Mouse (Mus musculus) lung, embryonic 15.5 days (tissue): Measurements from ENCODE around the gene L2hgdh. TPM values are rescaled to one million over a fixed set of nuclear protein-coding genes. Genes with fewer than 3 reads are reported as not detected.
"Not testable (repeated sequence)": the region's sequence is repeated elsewhere in the genome, so short reads cannot be mapped to it uniquely, and the experiment has no call there.

Source experiments
- ATAC-seq: fragments of 200-750 bp; cut with Nextera tagmentation; 2 replicates; pipeline ENCODE4 v1.8.0; 2017; ENCODE audit warnings: moderate number of reproducible peaks, borderline replicate concordance; ENCODE audit not compliant: low FRiP score, low TSS enrichment; ENCODE audit errors: extremely low read depth
- H3K27ac ChIP-seq: fragments of 300-500 bp; sonication (generic); 2 replicates; pipeline ENCODE4 v1.5.1; 2015; ENCODE audit warnings: moderate library complexity, mild to moderate bottlenecking, inconsistent platforms
- H3K27me3 ChIP-seq: fragments of 300-500 bp; sonication (generic); 2 replicates; pipeline ENCODE4 v1.6.1; 2015; ENCODE audit warnings: inconsistent platforms
- H3K36me3 ChIP-seq: fragments of 300-500 bp; sonication (generic); 2 replicates; pipeline ENCODE4 v1.6.1; 2015; ENCODE audit warnings: inconsistent platforms
- H3K4me1 ChIP-seq: fragments of 300-500 bp; sonication (generic); 2 replicates; pipeline ENCODE4 v1.6.1; 2015; ENCODE audit warnings: inconsistent platforms
- H3K4me2 ChIP-seq: fragments of 300-500 bp; sonication (generic); 2 replicates; pipeline ENCODE4 v1.6.1; 2015; ENCODE audit warnings: inconsistent platforms, mild to moderate bottlenecking, moderate library complexity
- H3K4me3 ChIP-seq: fragments of 300-500 bp; sonication (generic); 2 replicates; pipeline ENCODE4 v1.5.1; 2015; ENCODE audit warnings: mild to moderate bottlenecking, inconsistent platforms
- H3K9ac ChIP-seq: fragments of 300-500 bp; sonication (generic); 2 replicates; pipeline ENCODE4 v1.6.1; 2015; ENCODE audit warnings: inconsistent platforms
- H3K9me3 ChIP-seq: fragments of 300-500 bp; sonication (generic); 2 replicates; pipeline ENCODE4 v1.6.1; 2016; ENCODE audit warnings: inconsistent platforms
- WGBS: fragments of 180-500 bp; shearing (Covaris S2); methylation state at CpG from one replicate; pipeline ENCODE4 v1.1.7; 2015; 5-methylcytosine and 5-hydroxymethylcytosine counted together
- polyA plus RNA-seq: library from polyadenylated mRNA; unstranded; fragments of >200 nt; fragmentation: Nextera tagmentation; extraction: Ambion mirVana; gene quantifications from 2 replicates; pipeline ENCODE4 v1.2.1, GENCODE M21; 2015

The L2hgdh gene
- polyA plus RNA-seq, 1 experiment from 2014 or later = 14.9 TPM

DNA sequence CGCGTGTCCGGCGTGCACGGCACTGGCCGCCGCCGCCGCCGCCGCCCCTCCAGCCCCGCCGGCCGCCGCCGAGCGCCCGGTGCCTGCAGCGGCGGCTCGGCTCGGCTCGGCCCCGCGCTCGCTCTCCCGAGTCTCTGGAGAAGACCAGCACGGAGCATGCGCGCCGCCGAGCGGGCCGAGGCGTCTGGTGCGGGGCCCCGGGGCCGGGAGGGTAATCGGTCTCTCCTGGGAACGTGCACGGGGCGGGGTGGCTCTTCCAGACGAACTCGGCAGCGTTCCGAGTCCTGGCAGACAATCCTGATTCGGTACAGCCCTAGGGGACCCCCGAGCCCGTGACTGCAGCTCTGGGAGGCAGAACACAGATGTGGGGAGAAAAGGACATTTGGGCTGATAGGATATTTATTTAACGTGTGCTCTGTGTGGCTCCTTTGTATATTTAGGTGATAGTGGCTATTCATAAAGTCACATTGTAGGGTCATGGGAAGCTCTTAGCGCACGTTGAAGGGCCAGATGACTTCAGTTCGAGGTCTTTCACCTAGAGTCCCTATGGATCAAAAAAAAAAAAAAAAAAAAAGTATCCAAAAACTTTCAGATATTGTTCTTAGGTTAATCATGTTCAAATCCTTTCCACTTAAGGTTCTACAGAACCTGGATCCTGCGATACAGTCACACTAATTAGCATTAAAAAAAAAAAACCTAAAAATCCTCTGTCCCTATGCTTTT, 42.4 kb downstream of the L2hgdh start:
- H3K9me3 ChIP-seq = no peaks in the 10 kb centered on the region
- peak; percentile 85 for ATAC-seq
- peak overlapping the region; percentile 83 for H3K4me2 ChIP-seq
- H3K4me1 ChIP-seq = peaks cover 25% of the 10 kb centered on the region
- H3K4me3 ChIP-seq = peak overlapping the region; percentile 95
- under 1% methylated on average over 47 of the region's 54 CpGs for WGBS
- no peaks in the 10 kb centered on the region for H3K27me3 ChIP-seq
- peak overlapping the region; percentile 98 for H3K27ac ChIP-seq
- no peaks in the 10 kb centered on the region for H3K36me3 ChIP-seq
- H3K9ac ChIP-seq = peak overlapping the region; percentile 91

DNA sequence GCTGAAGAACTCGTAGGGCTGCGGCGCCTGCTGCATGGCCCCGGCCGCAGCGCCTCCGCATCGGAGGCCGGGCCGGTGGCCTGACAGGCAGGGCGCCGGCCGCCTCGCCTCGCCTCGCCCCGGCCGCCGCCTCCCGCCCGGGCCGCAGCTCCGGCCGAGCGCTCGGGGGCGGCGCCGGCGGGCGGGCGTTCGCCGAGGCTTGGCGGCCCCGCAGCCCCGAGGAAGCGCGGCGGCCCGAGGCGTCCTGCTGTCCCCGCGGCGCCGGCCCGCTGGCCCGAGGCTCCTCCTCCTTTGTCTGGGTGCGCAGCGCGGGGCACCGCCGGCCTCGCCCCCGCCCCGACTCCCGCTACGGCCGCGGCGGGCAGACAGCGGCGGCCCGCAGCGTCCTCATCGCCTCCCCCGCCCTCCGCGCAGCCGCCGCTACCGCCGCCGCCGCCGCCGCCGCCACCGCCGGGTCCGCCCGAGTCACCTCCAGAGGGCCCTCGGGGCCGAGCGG, 43.1 kb downstream of the L2hgdh start, which contains the start of gene Sos2:
Sos2 (minus strand) TSS at position 287 of the 496 bp plus-strand sequence.
- WGBS = under 1% methylated on average over 43 of the region's 85 CpGs
- H3K27ac ChIP-seq = peak within 1 kb of the TSS; percentile 98
- H3K9me3 ChIP-seq = no peaks in the 10 kb centered on the region
- peak within 1 kb of the TSS; percentile 95 for H3K4me3 ChIP-seq
- H3K36me3 ChIP-seq = no peaks in the 10 kb centered on the region
- H3K4me1 ChIP-seq = peaks cover 25% of the 10 kb centered on the region
- peak within 1 kb of the TSS; percentile 83 for H3K4me2 ChIP-seq
- no peaks in the 10 kb centered on the region for H3K27me3 ChIP-seq
- H3K9ac ChIP-seq = peak within 1 kb of the TSS; percentile 91
- peak; percentile 84 for ATAC-seq

DNA sequence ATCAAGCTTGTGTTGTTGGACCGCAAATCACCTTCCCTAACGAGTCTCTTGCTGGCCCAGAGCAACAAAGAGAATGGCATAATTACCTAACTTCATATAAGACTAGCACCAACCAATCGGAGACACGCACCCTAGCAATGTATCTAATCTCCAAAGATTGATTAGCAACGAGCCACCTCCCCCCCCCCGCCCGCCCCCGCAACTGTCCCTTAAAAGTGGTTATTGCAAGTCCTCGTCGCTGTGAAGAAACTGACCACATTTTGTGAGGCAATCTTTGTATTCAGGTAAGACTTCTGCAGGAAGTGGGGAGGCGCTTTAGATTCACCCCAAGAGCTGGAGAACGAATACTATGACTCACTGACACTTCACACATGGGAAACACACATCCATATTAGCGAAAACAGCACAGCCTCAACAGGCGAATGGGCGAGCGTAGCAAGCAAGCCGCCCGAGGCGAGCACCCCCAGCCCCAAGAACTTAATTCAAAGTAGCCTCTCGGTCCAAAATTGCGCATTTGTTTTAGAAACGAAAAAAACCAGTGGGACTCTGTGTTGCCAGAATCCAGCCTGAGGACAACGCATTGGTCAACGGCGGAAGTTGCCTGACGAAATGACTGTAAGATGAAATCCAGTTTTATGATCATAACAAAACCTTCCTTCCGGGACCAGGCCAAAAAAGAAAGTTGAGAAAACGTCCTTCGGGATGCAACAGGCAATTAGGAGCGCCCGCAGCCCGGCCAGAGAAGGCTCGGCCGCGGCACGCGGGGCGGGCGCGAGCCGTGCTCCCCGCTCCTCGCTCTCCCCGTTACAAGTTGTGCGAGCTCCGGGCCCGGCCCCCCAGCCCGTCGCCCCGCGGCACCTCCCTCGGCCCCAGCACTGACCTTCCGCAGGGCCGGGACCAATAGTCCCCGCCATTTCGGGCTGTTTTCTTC, 43.8 kb downstream of the L2hgdh start:
- ATAC-seq = peak; percentile 64; the same call in 1 of the 2 replicates

DNA sequence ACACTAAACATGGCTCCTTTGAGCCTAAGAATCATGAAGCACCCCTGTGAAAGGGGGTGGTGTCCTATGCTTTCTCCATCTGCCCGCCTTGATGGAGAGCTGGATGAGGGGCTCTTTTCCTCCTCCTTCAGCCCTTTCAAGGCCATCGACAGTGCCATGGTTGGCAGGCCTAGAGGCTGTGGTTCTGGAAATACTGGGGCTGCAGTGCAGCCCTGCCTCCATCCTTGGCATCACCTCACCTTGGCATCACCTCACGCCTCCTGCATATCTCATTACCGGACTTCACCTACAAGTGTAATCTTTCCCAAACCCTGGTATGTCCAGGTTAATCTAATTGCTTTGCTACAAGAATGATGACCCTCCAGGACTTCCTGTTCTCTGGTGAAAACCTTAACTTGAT, 48.5 kb downstream of the L2hgdh start:
- Histone ChIP-seq H3K9me3 (no peaks in the 10 kb centered on the region), H3K9ac (no peak overlapping the region), H3K27ac (no peak overlapping the region), H3K4me1 (peaks cover 25% of the 10 kb centered on the region), H3K36me3 (no peaks in the 10 kb centered on the region), H3K27me3 (no peaks in the 10 kb centered on the region), H3K4me2 (no peak overlapping the region), H3K4me3 (no peak overlapping the region)
- no peak for ATAC-seq
- WGBS = 85% methylated on average over 4 of the region's 4 CpGs

More for the DNA sequence above, 43.8 kb downstream of the L2hgdh start:
- H3K27me3 ChIP-seq = no peaks in the 10 kb centered on the region
- peak overlapping the region; percentile 98 for H3K27ac ChIP-seq
- WGBS = 1% methylated on average over 55 of the region's 56 CpGs
- H3K36me3 ChIP-seq = no peaks in the 10 kb centered on the region
- peak overlapping the region; percentile 91 for H3K9ac ChIP-seq
- peak overlapping the region; percentile 83 for H3K4me2 ChIP-seq
- no peaks in the 10 kb centered on the region for H3K9me3 ChIP-seq
- peaks cover 25% of the 10 kb centered on the region for H3K4me1 ChIP-seq
- peak overlapping the region; percentile 95 for H3K4me3 ChIP-seq

DNA sequence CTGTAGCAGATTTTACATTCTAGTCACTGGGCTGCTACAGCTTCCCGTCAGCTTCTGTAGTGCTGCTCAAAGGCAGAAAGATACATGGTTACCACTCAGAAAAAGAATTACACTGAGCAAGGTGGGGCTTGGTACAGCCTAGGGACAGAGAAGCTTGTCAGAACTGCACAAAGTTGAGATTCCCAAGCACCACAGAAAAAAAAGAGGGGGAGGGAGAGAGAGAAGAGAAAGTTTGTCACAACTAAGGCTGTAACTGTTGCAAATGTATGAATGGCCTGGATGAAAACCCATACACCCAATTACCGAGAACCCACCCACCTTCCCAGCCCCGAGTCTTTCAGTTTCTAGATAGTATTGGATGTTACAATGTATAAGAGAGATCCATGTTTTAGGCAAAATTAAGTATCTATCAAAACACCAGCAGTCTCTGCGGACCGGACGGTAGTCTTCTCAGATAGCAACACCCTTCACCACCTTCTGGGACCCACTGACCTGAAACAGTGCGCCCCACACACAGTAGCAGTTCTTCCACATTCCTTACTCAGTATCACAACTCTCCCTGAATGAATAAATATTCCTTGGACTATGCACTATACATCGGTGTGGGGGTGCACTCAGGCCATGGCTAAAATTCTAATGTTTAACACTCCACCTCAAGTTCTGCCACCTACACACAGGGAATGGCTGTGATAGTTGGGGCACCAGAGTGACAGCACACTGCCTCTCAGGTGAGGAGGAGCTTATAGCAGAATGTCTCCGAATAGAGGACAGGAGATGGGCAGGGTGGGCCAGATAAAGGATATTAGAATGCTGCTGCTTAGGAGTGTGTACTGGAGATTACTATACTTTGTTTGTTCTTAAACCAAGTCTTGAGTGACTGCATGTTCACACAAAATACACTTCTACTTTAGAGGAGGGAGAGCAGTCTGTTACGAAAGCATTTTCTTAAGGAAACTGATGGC, 49.8 kb downstream of the L2hgdh start:
- H3K27ac ChIP-seq = no peak overlapping the region
- WGBS = 76% methylated on average over 10 of the region's 10 CpGs
- no peak overlapping the region for H3K4me2 ChIP-seq
- H3K9ac ChIP-seq = no peak overlapping the region
- H3K4me1 ChIP-seq = peaks cover 16% of the 10 kb centered on the region
- no peak for ATAC-seq
- no peaks in the 10 kb centered on the region for H3K9me3 ChIP-seq
- H3K36me3 ChIP-seq = no peaks in the 10 kb centered on the region
- H3K4me3 ChIP-seq = no peak overlapping the region
- H3K27me3 ChIP-seq = no peaks in the 10 kb centered on the region

DNA sequence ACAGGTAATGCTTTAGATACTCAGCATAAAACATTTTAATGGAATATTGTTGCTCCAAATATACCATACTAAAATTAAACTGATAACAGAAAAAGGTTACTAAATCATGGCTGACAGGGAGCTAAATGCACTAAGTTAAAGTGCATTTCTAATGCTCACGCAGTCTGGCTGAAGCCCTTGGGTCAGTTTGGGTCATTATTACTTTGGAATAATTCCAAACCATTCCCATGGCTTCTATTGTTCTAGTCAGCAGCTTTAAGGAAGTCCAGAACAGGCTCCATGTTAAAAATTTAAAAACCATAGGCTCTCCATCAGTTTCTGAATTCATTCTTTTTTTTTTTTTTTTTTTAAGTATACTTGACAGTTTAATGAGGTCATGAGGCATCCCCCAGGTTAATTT, 50.5 kb downstream of the L2hgdh start:
- no peak overlapping the region for H3K9ac ChIP-seq
- no peak overlapping the region for H3K27ac ChIP-seq
- ATAC-seq = no peak
- H3K36me3 ChIP-seq = no peaks in the 10 kb centered on the region
- peaks cover 15% of the 10 kb centered on the region for H3K4me1 ChIP-seq
- H3K4me3 ChIP-seq = no peak overlapping the region
- H3K4me2 ChIP-seq = no peak overlapping the region
- H3K9me3 ChIP-seq = no peaks in the 10 kb centered on the region
- H3K27me3 ChIP-seq = no peaks in the 10 kb centered on the region
- WGBS = 32% methylated on average over 1 of the region's 1 CpGs

DNA sequence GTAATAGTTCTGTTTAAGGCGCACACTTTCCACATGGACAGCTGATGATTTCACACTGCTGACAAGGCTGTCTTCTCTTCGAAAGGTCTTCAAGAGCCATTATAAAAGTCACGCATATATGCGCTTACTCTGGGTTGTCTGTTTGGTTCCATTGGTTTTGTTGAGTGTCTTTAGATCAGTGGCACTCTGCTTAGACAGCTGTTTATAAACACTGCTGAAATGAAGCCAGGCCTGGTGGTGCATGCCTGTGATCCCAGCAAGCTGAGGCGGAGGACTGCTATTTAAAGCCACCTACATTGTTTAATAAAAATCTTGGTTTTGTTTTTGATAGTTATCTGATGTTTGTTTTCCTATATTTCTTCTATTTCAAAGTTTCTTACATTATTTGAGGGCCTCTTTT, 58.0 kb downstream of the L2hgdh start:
- Histone ChIP-seq H3K4me3 (no peak overlapping the region), H3K36me3 (no peaks in the 10 kb centered on the region), H3K27ac (no peak overlapping the region), H3K4me1 (no peaks in the 10 kb centered on the region), H3K4me2 (no peak overlapping the region), H3K27me3 (no peaks in the 10 kb centered on the region), H3K9ac (no peak overlapping the region), H3K9me3 (no peaks in the 10 kb centered on the region)
- peak; percentile 75; the same call in 1 of the 2 replicates for ATAC-seq
- WGBS = 47% methylated on average over 5 of the region's 5 CpGs

DNA sequence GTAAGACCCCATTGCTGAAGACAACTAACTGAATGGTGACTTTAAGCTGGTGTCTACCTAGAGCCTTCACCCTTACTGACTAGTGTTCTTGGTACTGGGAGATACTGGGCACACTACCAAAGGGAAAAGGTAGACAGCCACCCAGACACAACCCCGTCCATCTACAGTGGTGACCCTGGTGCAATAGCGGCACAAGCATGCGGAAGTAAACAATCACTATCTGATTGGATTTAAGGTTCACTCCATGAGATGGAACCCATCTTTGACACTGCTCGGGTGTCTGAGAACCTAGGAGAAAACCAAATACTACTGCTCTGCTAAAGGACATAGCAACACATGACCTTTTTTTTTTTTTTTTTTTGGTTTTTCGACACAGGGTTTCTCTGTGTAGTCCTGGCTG, 63.0 kb downstream of the L2hgdh start:
- no peak overlapping the region for H3K9ac ChIP-seq
- H3K4me2 ChIP-seq = no peak overlapping the region
- no peak overlapping the region for H3K27ac ChIP-seq
- H3K4me3 ChIP-seq = no peak overlapping the region
- WGBS = 93% methylated on average over 5 of the region's 5 CpGs
- no peaks in the 10 kb centered on the region for H3K27me3 ChIP-seq
- peaks cover 6% of the 10 kb centered on the region; the same call in 1 of the 2 replicates for H3K4me1 ChIP-seq
- no peaks in the 10 kb centered on the region for H3K36me3 ChIP-seq
- no peak for ATAC-seq
- no peaks in the 10 kb centered on the region for H3K9me3 ChIP-seq

DNA sequence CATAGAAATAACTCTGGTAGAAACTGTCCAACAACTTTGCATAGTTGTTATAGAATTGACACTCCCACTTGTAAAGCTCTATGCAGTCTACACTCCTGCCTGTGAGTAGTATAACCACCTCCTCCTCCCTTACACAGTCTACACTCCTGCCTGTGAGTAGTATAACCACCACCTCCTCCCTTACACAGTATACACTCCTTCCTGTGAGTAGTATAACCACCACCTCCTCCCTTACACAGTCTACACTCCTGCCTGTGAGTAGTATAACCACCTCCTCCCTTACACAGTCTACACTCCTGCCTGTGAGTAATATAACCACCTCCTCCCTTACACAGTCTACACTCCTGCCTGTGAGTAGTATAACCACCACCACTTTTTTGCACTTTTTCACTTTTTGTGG, 70.7 kb downstream of the L2hgdh start:
- peaks cover 16% of the 10 kb centered on the region for H3K36me3 ChIP-seq
- not testable (repeated sequence) for H3K27ac ChIP-seq, H3K4me1 ChIP-seq, H3K9ac ChIP-seq, H3K27me3 ChIP-seq, H3K9me3 ChIP-seq, H3K4me2 ChIP-seq, H3K4me3 ChIP-seq
- ATAC-seq = peak; percentile 93

DNA sequence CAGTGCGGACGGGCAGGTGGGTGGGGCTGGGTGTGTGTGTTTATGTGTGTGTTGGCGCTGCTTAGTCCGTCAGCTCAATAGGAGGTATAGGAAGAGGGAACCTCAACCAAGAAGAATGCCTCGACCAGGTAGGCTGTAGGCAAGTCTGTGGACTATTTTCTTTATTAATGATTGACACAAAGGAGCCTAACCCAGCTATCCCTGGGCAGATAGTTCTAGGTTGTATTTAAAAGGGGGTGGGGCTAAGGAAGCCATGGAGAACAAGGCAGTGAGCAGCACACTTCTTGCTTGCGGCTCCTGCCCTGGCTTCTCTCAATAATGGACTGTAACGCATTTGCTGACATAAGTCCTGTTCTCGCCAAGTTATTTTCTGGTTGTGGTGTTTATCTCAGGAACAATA, 75.2 kb downstream of the L2hgdh start:
- WGBS = 74% methylated on average over 8 of the region's 8 CpGs
- no peak for ATAC-seq
- Histone ChIP-seq H3K27ac (no peak overlapping the region), H3K4me1 (peaks cover 6% of the 10 kb centered on the region), H3K4me3 (no peak overlapping the region), H3K4me2 (no peak overlapping the region), H3K9ac (no peak overlapping the region), H3K27me3 (no peaks in the 10 kb centered on the region), H3K9me3 (no peaks in the 10 kb centered on the region), H3K36me3 (peaks cover 20% of the 10 kb centered on the region)
